Mouse (Mus musculus) left cerebral cortex, postnatal 36 days (tissue): Measurements from ENCODE around the gene Kirrel3. TPM values are rescaled to one million over a fixed set of nuclear protein-coding genes. Genes with fewer than 3 reads are reported as not detected.

ENCODE experiments used
- DNase-seq, 2 experiments: peaks; one replicate each; pipeline ENCODE4 v3.0.0; 2021 to 2022; ENCODE audit warnings: low spot score in 2 of 2, mixed read lengths in 1 of 2
- intact Hi-C: fragments of 180-260 bp; cut with DNase I; formaldehyde crosslinking; loops from one replicate; pipeline ENCODE4 v1.15.1; 2025
- total RNA-seq, 2 experiments: library from RNA; stranded (reverse); gene quantifications; 2 replicates each; pipeline ENCODE4 v1.2.3; 2021

Kirrel3 gene
- total RNA-seq, 2 experiments from 2014 or later, result 61.2 to 65.2 TPM

GRCm38 (mm10) chr9:34493571-34493970 lies 7.9 kb downstream of the Kirrel3 start:
- intact Hi-C loops, result loop anchor here (10.0 kb wide), 2 partner anchors 371 to 671 kb away; no protein-coding TSS in a partner anchor
- DNase-seq, result no peak

DNA sequence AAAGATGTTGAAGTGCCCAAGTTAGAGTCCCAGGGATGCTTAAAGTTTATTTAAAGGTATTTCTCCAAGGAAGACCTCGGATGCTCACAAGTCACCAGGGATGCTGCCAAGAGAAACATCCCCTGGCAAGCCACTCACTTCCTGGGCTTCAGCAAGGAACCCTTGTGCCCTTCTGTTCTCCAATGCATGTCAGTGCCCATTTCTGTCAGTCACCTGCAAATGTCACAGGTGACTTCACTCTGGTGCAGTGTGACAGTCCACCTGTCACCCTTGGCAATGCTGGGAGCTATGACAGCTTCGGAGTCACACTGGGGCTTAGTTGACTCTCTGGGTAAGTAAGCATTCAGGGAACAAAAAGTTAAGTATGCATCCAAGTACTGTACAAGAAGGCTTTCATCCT lies 12.4 kb downstream of the Kirrel3 start:
- no peak for DNase-seq
- intact Hi-C loops, result loop anchor here (2.0 to 10.0 kb wide), 4 partner anchors 255 to 667 kb away; no protein-coding TSS in a partner anchor

DNA sequence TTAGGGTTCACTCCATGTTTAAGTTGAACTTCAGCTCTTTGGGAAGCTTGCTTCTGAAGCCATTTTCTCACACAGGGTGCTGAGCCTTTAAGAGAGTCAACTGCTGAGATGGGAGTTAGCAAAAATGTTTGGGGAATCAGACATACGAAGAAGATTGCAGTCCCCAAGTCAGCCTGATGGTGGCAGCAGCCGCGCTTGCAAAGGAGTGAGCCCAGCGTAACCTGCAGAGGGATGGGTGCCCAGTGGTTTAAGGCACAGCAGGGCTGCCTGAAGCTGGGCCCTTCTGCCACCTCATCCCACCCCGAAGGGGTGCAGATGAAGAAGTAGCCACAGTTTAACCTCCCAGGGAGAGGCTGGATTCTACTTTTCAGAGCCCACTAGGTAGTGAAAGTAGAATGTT lies 13.0 kb downstream of the Kirrel3 start:
- DNase-seq, result peak; percentile 84 to 86
- intact Hi-C loops, result loop anchor here (2.0 to 10.0 kb wide), 4 partner anchors 254 to 666 kb away; no protein-coding TSS in a partner anchor

- intact Hi-C loops, result no loop called here
- DNase-seq, result no peak
Measured at GRCm38 (mm10) chr9:34507164-34507563, 21.5 kb downstream of the Kirrel3 start.

DNA sequence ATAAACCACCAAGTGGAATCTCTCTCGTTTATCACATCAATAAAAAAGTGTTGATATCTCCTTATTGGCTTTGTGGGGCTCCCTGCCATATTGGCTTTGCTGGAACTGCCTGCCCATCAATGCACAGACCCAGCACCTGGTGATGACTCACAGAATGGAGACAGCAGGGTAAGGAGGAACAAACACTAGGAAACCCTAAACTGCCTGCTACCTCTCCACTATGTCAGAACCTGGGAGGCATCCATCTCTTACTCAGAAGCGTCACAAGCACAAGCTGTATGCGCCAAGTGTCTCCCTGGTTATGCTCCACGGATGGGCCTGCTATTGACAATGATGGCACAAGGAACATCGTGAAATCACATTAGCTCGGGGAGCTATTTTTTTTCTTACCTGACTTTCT lies 33.2 kb downstream of the Kirrel3 start:
- intact Hi-C loops, result no loop called here

DNA sequence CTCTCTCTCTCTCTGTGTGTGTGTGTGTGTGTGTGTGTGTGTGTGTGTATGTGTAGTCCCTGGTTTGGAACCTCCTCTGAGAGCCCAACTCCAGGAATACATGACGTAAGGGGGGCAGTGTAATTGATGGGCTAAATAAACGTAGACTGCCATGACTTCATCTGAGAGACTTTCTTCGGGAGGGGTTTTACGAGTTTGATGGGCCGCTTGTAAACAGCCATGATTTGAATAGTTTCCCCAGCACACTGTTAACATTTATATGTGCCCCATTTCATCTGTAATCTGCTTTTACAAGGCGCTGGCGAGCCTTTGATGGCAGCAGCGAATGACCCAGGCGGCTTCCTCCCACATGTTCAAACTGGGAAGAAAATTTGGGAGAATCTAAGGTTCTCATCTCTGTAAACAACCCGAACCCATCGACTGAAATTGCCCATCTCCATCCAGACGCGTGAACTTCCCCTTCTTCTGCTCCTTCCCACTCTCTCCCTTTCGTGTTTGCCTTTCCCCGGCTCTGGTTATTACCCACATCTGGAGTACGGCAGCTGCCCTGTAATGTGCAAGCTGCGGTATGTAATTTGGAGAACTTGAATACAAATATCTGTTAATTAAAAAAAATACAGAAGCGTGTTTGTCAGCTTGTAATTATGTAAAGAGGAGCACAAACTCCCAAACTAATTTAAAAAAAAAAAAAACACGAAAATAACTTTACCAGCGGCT lies 34.7 kb downstream of the Kirrel3 start:
- DNase-seq, result no peak

More for the DNA sequence above, 33.2 kb downstream of the Kirrel3 start:
- DNase-seq, result no peak

DNA sequence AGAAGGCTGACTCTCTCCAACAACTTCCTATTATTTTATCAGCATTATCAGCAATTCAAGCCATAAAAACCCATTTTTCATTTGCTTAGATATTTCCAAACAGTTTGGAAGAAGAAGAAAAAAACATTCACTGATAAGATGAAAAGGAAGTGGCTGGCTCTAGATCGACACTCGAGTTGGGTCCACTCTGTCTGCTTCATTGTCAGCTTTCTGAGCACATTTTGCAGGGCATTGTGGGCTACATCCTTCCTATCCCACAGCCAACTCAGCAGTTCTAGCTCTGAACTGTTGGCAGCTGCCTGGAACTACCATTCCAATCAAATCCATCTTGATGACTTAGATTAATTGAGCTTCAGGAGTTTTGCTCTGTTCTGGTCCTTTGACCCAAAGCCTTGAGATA lies 40.0 kb downstream of the Kirrel3 start:
- DNase-seq, result no peak
- intact Hi-C loops, result no loop called here

More for the DNA sequence above, 34.7 kb downstream of the Kirrel3 start:
- intact Hi-C loops, result no loop called here

- intact Hi-C loops, result loop anchor here (5.0 kb wide), 1 partner anchor 44 kb away; no protein-coding TSS in a partner anchor
- DNase-seq, result peak; percentile 77 to 82
Measured at GRCm38 (mm10) chr9:34538591-34539335, 53.1 kb downstream of the Kirrel3 start.

- intact Hi-C loops, result no loop called here
- DNase-seq, result peak; percentile 17 to 24
Measured at GRCm38 (mm10) chr9:34541908-34542307, 56.2 kb downstream of the Kirrel3 start.

DNA sequence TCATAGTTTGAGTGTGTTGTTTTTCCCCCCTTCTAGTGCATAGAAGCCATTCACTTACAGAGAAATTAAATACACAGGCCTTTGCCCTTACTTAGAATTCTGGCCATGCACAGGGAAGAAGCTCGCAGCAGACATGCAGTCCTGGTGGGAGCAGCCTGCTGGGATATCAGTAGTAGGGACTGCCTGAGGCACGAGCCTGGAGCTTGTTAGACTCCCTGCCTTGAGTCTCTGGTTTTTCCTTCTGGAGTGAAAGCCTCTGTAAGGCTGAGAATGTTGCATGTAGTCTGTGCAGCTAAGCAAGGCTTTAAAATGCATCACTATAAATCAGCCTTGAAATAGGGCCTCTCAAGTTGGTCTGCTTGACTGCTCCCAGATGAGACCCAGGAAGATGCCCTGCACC lies 70.0 kb downstream of the Kirrel3 start:
- DNase-seq, result no peak
- intact Hi-C loops, result no loop called here

DNA sequence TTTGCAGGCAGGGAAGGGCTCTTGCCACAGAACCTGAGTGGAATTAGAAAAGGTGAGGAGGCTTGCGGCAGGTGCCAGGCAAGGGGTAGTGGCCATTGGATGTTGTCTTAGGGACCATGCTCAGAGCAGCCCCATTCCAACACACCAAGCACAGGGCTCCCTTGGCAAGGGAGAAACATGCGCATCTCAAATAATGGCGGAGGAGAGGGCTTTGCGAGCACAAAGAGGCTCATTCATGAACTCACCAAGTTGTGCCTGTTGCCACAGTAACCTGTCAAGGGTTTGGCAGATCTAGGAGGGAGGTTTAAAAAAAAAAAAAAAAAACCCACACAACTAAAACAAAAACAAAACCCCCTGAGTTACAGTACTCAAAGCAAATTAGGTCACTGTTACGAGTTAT lies 72.2 kb downstream of the Kirrel3 start:
- DNase-seq, result no peak
- intact Hi-C loops, result no loop called here

DNA sequence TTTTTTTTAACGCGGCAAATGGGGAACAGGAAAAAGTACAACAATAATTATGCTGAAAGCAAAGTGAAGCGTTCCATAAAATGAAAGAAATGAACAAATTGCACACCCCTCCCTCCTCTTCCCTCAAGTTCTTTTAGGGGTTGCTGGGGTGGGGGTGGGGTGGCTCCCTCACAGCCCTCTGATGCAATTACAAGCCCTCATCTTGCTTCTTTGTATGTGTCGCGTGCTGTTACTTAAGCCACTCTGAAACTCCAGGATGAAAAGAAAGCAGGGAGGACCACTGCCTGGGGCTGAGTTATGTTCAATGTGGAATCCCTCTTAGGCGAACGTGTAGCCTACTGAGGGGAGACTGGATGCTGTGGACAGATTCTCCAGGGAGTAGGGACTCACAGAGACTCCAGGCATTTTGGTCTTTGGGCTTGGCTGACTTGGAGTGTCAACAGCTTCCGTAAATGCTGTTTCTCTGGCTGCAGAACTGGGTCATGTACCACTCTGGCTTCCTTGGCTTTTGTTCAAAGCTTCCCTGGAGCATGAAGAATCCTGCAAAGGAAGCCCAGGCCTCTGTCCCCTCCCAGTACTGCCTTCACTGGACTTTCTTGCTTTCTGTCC lies 72.7 kb downstream of the Kirrel3 start:
- intact Hi-C loops, result no loop called here
- peak in 1 of 2 experiments; percentile 23 for DNase-seq

DNA sequence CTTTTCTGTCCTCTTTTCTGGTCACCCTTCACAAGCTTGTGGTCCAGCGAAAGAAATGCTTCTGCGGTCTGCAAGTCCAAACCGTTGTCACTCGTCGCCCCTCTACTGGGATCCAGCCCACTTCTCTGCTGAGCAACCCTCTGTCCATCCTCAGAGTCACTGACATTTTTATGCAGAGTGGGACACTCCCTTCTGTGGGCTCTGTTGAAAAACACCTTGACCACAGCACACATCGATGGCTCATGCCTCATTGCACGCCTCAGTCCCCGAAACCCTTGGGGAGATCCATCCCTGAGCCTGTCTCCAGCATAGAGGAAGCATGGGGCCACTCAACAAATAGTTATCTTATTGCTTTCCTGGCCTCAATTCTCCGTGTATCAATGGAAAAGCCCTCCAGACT lies 73.4 kb downstream of the Kirrel3 start:
- DNase-seq, result no peak
- intact Hi-C loops, result no loop called here

DNA sequence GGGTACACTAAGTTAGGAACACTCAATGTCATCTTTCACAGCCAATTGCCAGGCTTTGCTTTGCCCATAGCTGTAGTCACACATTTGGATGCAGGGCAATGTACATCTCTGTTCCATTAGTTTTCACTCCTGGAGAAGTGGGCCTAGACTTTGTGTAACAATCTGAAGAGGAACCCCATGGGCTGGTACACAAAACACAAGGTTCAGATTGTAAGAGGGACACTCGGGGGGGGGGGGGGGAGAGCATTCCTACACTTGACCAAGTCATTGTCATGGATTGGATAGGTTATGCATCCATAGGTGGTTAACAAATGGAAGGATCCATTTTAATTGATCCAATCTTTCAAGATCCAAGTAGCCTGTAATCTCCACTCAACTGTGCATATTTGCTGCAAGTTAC lies 75.6 kb downstream of the Kirrel3 start:
- no peak for DNase-seq
- intact Hi-C loops, result no loop called here

- intact Hi-C loops, result no loop called here
- no peak for DNase-seq
Measured at GRCm38 (mm10) chr9:34562437-34563000, 76.8 kb downstream of the Kirrel3 start.

DNA sequence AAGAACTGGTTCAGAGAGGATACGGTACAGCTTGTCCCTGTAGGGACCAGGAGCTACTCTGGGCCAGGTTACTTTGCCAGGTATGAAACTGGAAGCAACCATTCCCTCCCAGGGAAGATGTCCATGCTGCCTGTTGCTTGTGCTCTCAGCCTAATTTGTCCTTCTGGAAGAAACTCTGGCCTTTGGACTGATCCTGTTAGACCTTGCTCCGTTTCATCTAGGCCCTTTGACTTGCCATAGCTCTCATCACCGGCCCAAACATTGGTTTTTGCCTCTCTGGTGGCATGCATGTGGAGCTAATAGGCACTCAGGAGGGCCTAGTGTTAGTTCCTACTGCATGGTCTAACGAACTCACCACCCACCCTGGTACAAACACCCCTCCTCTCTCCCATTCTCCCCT lies 88.2 kb downstream of the Kirrel3 start:
- DNase-seq, result no peak
- intact Hi-C loops, result no loop called here

DNA sequence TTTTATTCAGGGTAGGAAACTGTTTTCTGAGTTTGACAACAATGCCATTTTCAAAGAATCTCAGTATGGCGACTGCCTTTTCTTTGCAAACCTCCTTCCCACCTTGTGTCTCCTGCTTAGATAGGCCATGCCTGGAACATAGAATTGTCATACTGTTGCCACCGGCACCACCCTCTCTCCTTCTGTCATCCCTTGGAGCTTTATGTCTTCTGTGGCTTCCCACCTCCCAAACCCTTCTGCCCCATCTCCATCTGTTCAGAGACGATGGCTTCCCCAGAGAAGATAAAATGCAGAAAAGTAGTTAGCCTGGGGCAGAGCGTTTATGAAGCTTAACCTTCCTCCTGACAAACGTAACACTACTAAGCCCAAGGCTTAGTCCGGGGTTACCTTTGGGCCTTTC lies 88.9 kb downstream of the Kirrel3 start:
- intact Hi-C loops, result no loop called here
- DNase-seq, result peak; percentile 30 to 49

GRCm38 (mm10) chr9:34579174-34579573 lies 93.5 kb downstream of the Kirrel3 start:
- DNase-seq, result no peak
- intact Hi-C loops, result no loop called here

- no peak for DNase-seq
- intact Hi-C loops, result loop anchor here (5.0 kb wide), 1 partner anchor 43 kb away; no protein-coding TSS in a partner anchor
Measured at GRCm38 (mm10) chr9:34580059-34580458, 94.4 kb downstream of the Kirrel3 start.

DNA sequence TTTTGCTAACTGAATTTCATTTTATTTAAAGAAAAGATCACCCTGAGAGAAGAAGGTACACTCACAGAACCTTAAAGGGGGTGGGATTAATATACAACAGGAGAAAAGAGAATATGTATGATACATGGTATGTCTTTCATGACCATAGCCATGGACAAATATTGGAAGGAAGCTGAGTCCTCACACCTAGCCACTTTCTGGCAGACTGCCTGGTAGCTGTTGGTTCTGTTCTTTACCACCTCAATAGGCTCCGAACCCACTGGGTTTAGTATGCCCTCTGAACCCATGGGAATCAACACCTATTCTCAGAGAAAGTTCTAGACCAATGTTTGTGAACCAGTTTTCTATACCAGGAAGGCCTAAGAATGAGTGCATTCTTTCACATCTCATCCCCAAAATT lies 96.8 kb downstream of the Kirrel3 start:
- intact Hi-C loops, result loop anchor here (5.0 kb wide), 1 partner anchor 45 kb away; no protein-coding TSS in a partner anchor

More for the DNA sequence above, 96.8 kb downstream of the Kirrel3 start:
- no peak for DNase-seq
